Mouse (Mus musculus) liver, embryonic 14.5 days (tissue): ENCODE data around the gene Nccrp1. TPM values are rescaled to one million over a fixed set of nuclear protein-coding genes. Genes with fewer than 3 reads are reported as not detected.

Experiments
- ATAC-seq: fragments of 200-750 bp; cut with Nextera tagmentation; 2 replicates; pipeline ENCODE4 v1.8.0; 2017; ENCODE audit warnings: moderate number of reproducible peaks, mild to moderate bottlenecking, moderate library complexity; ENCODE audit not compliant: insufficient read depth
- DNase-seq, 3 experiments: peaks; one replicate each; pipeline ENCODE4 v3.0.0-alpha.2; 2012 to 2013; ENCODE audit warnings: low read depth in 3 of 3, low spot score in 3 of 3
- H3K27ac ChIP-seq: fragments of 300-500 bp; sonication (generic); 2 replicates; pipeline ENCODE4 v1.5.1; 2014; ENCODE audit warnings: moderate library complexity, mild to moderate bottlenecking, control low read depth, inconsistent platforms
- H3K27me3 ChIP-seq: fragments of 300-500 bp; sonication (generic); 2 replicates; pipeline ENCODE4 v1.6.1; 2014; ENCODE audit warnings: mild to moderate bottlenecking, low read length, moderate library complexity; ENCODE audit not compliant: control insufficient read depth, insufficient read depth
- H3K36me3 ChIP-seq: fragments of 300-500 bp; sonication (generic); replicated peaks from 2 replicates; pipeline ENCODE4 v1.6.1; 2014; ENCODE audit warnings: low read depth; ENCODE audit not compliant: control insufficient read depth, insufficient read depth
- H3K4me1 ChIP-seq, 2 experiments: fragments of 200-500 bp in 1 of 2; fragments of 300-500 bp in 1 of 2; sonication (generic) in 1 of 2; replicated peaks; 2 replicates each; pipeline ENCODE4 v1.6.1; 2012 to 2014; ENCODE audit warnings: antibody characterized with exemption in 1 of 2, inconsistent platforms in 1 of 2, low read length in 1 of 2; ENCODE audit not compliant: control insufficient read depth in 2 of 2, insufficient read depth in 2 of 2
- H3K4me2 ChIP-seq: fragments of 300-500 bp; sonication (generic); 2 replicates; pipeline ENCODE4 v1.6.1; 2014; ENCODE audit warnings: low read depth, mild to moderate bottlenecking, control low read depth, moderate library complexity
- H3K4me3 ChIP-seq, 2 experiments: fragments of 200-500 bp in 1 of 2; fragments of 300-500 bp in 1 of 2; sonication (generic) in 1 of 2; 2 replicates each; pipeline ENCODE4 v1.5.1; 2012 to 2014; ENCODE audit warnings: low read depth in 2 of 2, low read length in 2 of 2, mild to moderate bottlenecking in 2 of 2, control low read depth in 1 of 2, inconsistent platforms in 1 of 2, moderate library complexity in 1 of 2; ENCODE audit not compliant: insufficient read depth in 1 of 2
- H3K9ac ChIP-seq: fragments of 300-500 bp; sonication (generic); replicated peaks from 2 replicates; pipeline ENCODE4 v1.6.1; 2014; ENCODE audit warnings: mild to moderate bottlenecking, control low read depth, moderate library complexity
- H3K9me3 ChIP-seq: fragments of 300-500 bp; sonication (generic); 2 replicates; pipeline ENCODE4 v1.6.1; 2016; ENCODE audit warnings: low read length, mixed read lengths; ENCODE audit not compliant: control insufficient read depth
- CTCF ChIP-seq: IDR thresholded peaks from 2 replicates; pipeline ENCODE4 v1.5.1; 2016; ENCODE audit warnings: antibody characterized with exemption, low read depth, control low read depth
- EP300 ChIP-seq: IDR thresholded peaks from 2 replicates; pipeline ENCODE4 v1.6.1; 2016; ENCODE audit warnings: antibody characterized with exemption, low read depth
- WGBS: fragments of 180-500 bp; shearing (Covaris S2); extraction: QIAGEN DNeasy Blood & Tissue Kit; methylation state at CpG from one replicate; pipeline ENCODE4 v1.1.7; 2014; ENCODE audit not compliant: insufficient replicate concordance; 5-methylcytosine and 5-hydroxymethylcytosine counted together
- polyA plus RNA-seq, 2 experiments: library from polyadenylated mRNA; depleted of rRNA in 1 of 2; stranded (reverse) in 1 of 2; unstranded in 1 of 2; fragments of >200 nt; fragmentation: Nextera tagmentation in 1 of 2; extraction: Ambion mirVana in 1 of 2; gene quantifications; 2 replicates each; pipeline versions ENCODE4 v1.2.1 to v1.2.3; 2012 to 2014

The Nccrp1 gene
- polyA plus RNA-seq (2012; rRNA removed) (0.05 TPM in 1 of 2 replicates, not detected in the other), polyA plus RNA-seq (2014; fragmentation: Nextera tagmentation; extraction: Ambion mirVana) (not detected in 2 replicates)

DNA sequence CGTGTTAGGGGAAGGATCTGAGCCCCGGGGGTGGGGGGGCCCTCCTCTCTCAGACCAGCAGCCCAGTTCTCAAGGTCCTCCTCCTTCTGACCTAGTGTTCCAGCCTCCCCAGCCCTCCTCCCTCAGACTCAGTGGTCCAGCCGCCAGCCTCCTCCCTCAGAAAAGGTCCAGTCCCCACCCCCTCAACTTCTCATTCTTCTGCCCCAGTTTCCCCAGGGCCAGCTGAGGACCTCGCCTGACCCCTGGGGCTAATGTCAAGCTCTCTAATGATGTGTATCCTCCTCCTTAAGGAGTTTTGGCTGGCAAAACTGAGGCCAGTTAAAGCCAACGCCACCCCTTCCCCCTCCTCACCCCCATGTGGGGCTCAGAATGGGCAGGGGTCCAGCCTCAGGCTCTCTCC lies at the start of gene Nccrp1:
Gene Nccrp1, minus strand, starts transcription at position 101 of the 400 bp plus-strand sequence.
- H3K4me3 ChIP-seq = no peak within 1 kb of the TSS
- ATAC-seq (no peak), DNase-seq (no peak)
- H3K9ac ChIP-seq = no peak within 1 kb of the TSS
- H3K4me2 ChIP-seq = no peak within 1 kb of the TSS
- H3K27ac ChIP-seq = no peak within 1 kb of the TSS
- no peaks in the 10 kb centered on the region for H3K36me3 ChIP-seq
- H3K27me3 ChIP-seq = peaks cover 25% of the 10 kb centered on the region
- no peak for TF ChIP-seq EP300
- no peak for TF ChIP-seq CTCF
- WGBS = 2% methylated on average over 5 of the region's 5 CpGs
- H3K9me3 ChIP-seq = no peaks in the 10 kb centered on the region
- no peaks in the 10 kb centered on the region for H3K4me1 ChIP-seq

DNA sequence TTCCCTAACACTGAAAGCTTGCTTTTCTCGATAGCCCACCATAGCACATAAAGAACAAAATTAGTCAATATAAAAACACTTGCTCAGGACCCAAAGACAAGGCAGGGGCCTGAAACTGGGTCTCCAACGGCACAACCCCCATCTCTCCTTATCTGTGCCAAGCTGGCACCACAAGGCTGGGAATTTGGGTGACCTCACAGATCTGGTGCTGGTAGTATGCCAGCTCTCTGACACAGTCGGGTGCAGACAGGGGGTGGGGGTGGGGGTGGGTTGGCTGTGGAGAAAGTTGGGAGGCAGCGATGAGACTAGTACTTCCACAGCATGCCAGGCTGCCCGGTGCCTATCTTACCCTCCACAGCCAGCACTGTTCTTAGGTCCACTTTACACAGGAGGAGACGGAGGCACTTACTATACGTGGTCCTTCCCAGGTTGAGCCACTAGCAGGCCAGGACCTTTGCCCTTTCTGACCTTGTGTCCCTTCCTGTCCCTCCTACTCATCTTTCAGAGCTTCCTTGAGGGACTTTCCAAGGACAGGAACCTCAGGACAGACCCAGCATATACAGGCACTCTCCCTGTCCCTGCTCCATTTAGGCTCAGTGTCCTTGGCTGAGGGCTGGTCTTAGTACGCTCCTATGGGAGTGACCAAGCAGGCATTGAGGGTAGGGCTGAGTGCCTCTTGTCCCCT lies 48.8 kb upstream of the Nccrp1 start:
- peaks cover 24 to 51% of the 10 kb centered on the region in 2 experiments for H3K4me1 ChIP-seq
- H3K9ac ChIP-seq = peak overlapping the region; percentile 5; the same call in 1 of the 2 replicates
- WGBS = 76% methylated on average over 8 of the region's 8 CpGs
- no peaks in the 10 kb centered on the region for H3K27me3 ChIP-seq
- no peaks in the 10 kb centered on the region for H3K9me3 ChIP-seq
- TF ChIP-seq EP300 (no peak), CTCF (no peak)
- H3K4me2 ChIP-seq = peak overlapping the region; percentile 74
- 0 out of 2 replicates have a peak, but pooled peaks cover 2% of the 10 kb centered on the region for H3K36me3 ChIP-seq
- ATAC-seq (no peak), DNase-seq (no peak)
- H3K27ac ChIP-seq = peak overlapping the region; percentile 26
- peak overlapping the region; percentile 75 to 86 for H3K4me3 ChIP-seq

DNA sequence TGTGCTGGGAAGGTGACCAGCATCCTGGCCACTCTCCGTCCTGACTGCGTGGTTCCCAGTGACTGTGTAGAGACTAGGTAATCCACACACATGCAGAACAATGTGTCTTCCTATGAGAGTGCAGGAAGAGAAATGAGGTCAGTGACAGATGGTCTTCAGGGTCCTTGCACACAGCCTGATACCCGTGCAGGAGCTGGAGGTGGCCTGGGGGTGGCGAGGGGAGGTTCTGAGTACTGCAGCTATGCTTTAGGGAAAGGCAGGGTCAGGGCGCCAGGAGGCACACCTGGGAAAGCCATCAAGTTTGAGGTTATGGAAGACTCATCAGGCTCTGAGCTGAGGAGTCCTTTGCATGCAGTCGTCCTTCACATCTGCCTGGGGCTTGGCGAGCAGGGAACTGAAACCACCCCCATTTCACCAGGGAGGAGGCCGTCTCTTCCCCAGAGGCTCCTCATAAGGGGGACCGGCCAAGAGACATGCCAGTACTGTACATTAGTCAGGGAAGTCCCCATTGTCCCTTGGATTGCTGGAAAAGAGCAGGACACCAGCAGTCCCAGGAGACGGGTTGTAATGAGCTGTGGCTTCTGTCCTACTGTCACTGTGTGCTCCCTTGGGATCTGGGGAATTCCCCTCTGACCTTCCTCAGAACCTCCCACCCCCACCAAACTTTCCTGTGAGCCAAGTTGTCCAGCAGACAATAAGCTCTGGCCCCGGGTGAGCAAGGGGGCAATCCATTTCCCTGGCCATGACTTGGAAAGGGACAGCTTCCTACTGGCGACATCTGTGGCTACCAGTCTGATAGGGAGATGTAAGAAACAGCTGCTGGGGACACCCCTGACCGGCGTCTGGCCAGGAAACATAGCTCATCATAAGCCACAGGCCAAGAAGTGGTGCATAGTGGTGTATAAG lies 46.4 kb upstream of the Nccrp1 start:
- Histone ChIP-seq H3K4me2 (no peak overlapping the region), H3K9me3 (no peaks in the 10 kb centered on the region), H3K4me1 (peaks cover 24 to 60% of the 10 kb centered on the region in 2 experiments), H3K27me3 (no peaks in the 10 kb centered on the region), H3K4me3 (no peak overlapping the region), H3K36me3 (0 out of 2 replicates have a peak, but pooled peaks cover 2% of the 10 kb centered on the region), H3K9ac (no peak overlapping the region), H3K27ac (no peak overlapping the region)
- 55% methylated on average over 14 of the region's 14 CpGs for WGBS
- ATAC-seq = no peak
- TF ChIP-seq EP300 = no peak
- no peak for TF ChIP-seq CTCF
- no peak for DNase-seq

DNA sequence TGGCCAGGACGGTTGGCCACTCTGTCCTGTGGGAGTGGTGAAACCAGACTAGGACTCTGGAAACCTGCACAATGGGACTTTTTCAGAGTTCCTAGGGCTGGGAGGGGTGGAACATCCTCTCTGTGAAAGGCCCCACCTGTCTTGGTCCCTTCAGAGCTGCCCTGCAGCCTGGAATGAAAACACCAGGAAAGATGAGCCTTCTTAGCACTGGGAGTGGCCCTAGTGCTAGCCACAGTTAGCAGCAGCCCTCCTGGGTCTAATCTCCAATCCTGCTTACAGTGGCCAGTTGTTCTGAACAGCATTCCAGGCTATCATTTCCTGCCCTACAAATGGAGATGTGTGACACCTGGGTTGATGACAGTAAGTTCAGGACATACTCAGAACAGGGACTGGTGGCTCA lies 44.8 kb upstream of the Nccrp1 start:
- ATAC-seq = no peak
- Histone ChIP-seq H3K4me1 (peaks cover 24 to 57% of the 10 kb centered on the region in 2 experiments), H3K9me3 (no peaks in the 10 kb centered on the region), H3K27ac (no peak overlapping the region), H3K9ac (no peak overlapping the region), H3K4me2 (no peak overlapping the region), H3K27me3 (no peaks in the 10 kb centered on the region), H3K4me3 (no peak overlapping the region), H3K36me3 (0 out of 2 replicates have a peak, but pooled peaks cover 2% of the 10 kb centered on the region)
- WGBS = 64% methylated on average over 1 of the region's 1 CpGs
- TF ChIP-seq EP300 (no peak), CTCF (no peak)
- no peak for DNase-seq

DNA sequence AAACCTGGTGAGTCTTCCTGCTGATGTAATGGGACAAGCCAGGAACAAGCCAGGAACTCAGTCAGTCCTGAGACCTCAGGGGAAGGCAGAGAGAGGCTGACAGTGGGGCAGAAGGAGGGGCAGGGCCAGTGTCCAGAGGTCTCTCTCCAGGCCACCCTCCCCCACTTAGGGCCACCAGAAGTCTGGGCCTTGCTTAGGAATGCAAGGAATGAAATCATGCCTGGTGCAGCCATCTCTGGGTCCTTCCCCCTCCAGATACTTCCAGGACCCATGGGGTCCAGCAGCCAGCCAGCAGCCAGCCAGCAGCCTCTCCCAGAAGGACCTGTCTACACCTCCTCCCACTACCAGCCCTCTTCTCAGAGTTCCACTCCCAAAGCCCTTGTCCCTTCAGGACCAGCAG lies 40.6 kb upstream of the Nccrp1 start:
- TF ChIP-seq EP300 = no peak
- TF ChIP-seq CTCF = no peak
- no peak overlapping the region for H3K4me3 ChIP-seq
- H3K27ac ChIP-seq = no peak overlapping the region
- no peak overlapping the region for H3K9ac ChIP-seq
- DNase-seq (no peak), ATAC-seq (no peak)
- H3K27me3 ChIP-seq = no peaks in the 10 kb centered on the region
- peaks cover 44 to 71% of the 10 kb centered on the region in 2 experiments for H3K4me1 ChIP-seq
- no peaks in the 10 kb centered on the region for H3K36me3 ChIP-seq
- H3K4me2 ChIP-seq = no peak overlapping the region
- H3K9me3 ChIP-seq = no peaks in the 10 kb centered on the region
